Mouse (Mus musculus) cerebellum, adult 9-11 months (tissue): ENCODE data around the gene Gsto2.

Experiments
- DNase-seq: peaks from one replicate; pipeline ENCODE4 v3.0.0; 2022

The Gsto2 gene

GRCm38 (mm10) chr19:47857957-47858942, 7.1 kb upstream of the Gsto2 start:
- DNase-seq, result no peak

GRCm38 (mm10) chr19:47859180-47859579, 6.2 kb upstream of the Gsto2 start:
- no peak for DNase-seq

- no peak for DNase-seq
Observed at GRCm38 (mm10) chr19:47862581-47862980, 2.8 kb upstream of the Gsto2 start.

- peak; percentile 41 for DNase-seq
Observed at GRCm38 (mm10) chr19:47864051-47864450, 1.3 kb upstream of the Gsto2 start.

GRCm38 (mm10) chr19:47864721-47865120, 613 bp upstream of the Gsto2 start:
- no peak for DNase-seq

- DNase-seq, result no peak
Observed at GRCm38 (mm10) chr19:47867628-47868175, 2.4 kb downstream of the Gsto2 start.

- no peak for DNase-seq
Observed at GRCm38 (mm10) chr19:47868951-47869350, 3.6 kb downstream of the Gsto2 start.

- no peak for DNase-seq
Observed at GRCm38 (mm10) chr19:47869516-47869915, 4.2 kb downstream of the Gsto2 start.

- no peak for DNase-seq
Observed at GRCm38 (mm10) chr19:47870102-47870666, 4.8 kb downstream of the Gsto2 start.

- DNase-seq, result no peak
Observed at GRCm38 (mm10) chr19:47871515-47871914, 6.2 kb downstream of the Gsto2 start.

- no peak for DNase-seq
Observed at GRCm38 (mm10) chr19:47876252-47876651, 10.9 kb downstream of the Gsto2 start.

- DNase-seq, result no peak
Observed at GRCm38 (mm10) chr19:47881538-47881937, 16.2 kb downstream of the Gsto2 start.

GRCm38 (mm10) chr19:47882151-47882881, 17.0 kb downstream of the Gsto2 start:
- peak; percentile 58 for DNase-seq

- no peak for DNase-seq
Observed at GRCm38 (mm10) chr19:47882882-47883254, 17.5 kb downstream of the Gsto2 start.

GRCm38 (mm10) chr19:47884296-47885085, 19.2 kb downstream of the Gsto2 start:
- no peak for DNase-seq

GRCm38 (mm10) chr19:47885191-47885743, 19.9 kb downstream of the Gsto2 start:
- no peak for DNase-seq

- DNase-seq, result no peak
Observed at GRCm38 (mm10) chr19:47885886-47886285, 20.6 kb downstream of the Gsto2 start.

- DNase-seq, result no peak
Observed at GRCm38 (mm10) chr19:47886617-47887016, 21.3 kb downstream of the Gsto2 start.

- no peak for DNase-seq
Observed at GRCm38 (mm10) chr19:47887417-47887816, 22.1 kb downstream of the Gsto2 start.

- no peak for DNase-seq
Observed at GRCm38 (mm10) chr19:47888037-47888436, 22.7 kb downstream of the Gsto2 start.

- no peak for DNase-seq
Observed at GRCm38 (mm10) chr19:47890489-47891130, 25.3 kb downstream of the Gsto2 start.
